Mouse (Mus musculus) mesoderm, embryonic 11.5 days (tissue): ENCODE measurements at regions not wholly inside any gene's neighbourhood (a gene's known extent, or its start where the extent isn't known, plus 50 kb on each side); places are given as distances from the start of the nearest gene placed in this dataset.

ENCODE experiments used
- DNase-seq: peaks from one replicate; pipeline ENCODE4 v3.0.0-alpha.2; 2012; ENCODE audit warnings: low read depth, low spot score

- DNase-seq = peak; percentile 70
Measured at GRCm38 (mm10) chr1:95762244-95762643, 94.9 kb upstream of the St8sia4 start.

DNA sequence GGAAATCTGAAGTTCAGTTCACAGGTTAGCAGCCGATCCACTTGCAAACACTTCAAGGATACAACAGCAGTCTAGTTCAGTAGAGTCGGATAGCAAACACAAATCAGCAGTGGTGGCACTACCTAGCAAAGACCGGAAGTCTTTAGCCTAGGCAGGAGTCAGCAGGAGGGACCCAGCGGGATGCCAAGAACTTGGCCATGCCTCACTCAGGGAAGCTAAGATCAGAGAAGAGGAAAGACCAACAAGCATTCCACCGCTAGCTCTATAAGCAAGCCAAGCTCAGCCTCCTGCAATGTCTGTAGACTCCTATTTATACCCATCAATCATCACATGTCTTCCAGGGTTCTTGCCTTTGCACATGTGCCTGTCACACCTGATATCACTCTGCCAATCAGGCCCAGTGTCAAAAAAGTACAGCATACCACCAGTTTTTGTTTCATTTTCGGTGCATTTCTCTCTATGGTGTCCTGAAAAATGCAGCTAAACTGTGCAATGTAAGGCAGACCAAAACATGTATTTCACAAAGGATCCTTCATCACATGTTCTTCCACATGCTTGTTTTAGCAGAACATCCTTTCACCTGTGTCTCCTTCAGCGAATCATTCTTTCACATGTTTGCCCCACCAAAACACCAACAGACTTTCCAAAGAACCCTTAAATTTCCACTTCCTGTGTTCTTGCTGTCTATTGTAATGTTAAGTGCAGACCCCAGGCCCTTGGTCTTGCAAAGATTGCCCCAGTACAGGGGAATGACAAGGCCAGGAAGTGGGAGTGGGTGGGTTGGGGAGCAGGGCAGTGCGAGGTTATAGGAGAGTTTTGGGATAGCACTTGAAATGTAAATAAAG lies 86.9 kb upstream of the St8sia4 start:
- DNase-seq = peak; percentile 4

GRCm38 (mm10) chr1:95753517-95753916 lies 86.1 kb upstream of the St8sia4 start:
- no peak for DNase-seq

DNA sequence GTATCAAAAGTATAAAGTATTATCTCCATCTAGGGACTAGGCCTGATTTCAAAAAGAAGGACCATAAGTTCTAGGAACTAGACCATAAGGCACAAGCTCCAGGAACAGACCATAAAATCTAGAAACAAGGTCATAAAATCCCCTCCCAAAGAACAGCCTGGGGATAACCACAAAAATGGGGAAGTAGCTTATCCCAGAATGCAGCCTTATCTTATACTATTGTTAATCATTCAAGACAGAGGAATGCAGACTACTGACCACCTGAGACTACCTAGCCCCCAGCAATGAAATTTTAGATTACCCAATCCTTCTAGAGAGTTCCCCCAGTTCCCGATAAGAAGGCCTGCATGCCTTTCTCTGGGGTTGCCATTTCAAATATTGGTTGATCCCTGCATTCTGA lies 81.6 kb upstream of the St8sia4 start:
- DNase-seq = no peak

DNA sequence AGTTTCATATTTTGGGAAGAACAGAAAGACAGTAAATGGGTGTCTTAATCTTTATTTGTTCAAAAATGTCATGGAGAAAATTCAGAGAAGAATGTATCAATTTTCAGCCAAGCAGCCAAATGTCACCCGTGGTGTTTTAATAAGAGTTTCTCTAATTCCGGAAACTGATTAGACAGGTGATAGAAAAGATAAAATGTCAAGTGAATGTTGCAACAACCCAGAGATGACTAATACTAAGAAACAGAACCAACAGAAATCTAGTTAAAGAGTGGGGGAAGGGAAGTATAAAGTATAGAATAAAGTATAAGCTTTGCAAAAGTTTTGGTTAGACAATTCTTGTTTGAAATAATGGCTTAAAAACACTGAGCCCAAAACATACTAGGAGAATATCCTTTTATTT lies 79.9 kb upstream of the St8sia4 start:
- no peak for DNase-seq

GRCm38 (mm10) chr1:95744446-95744845 lies 77.1 kb upstream of the St8sia4 start:
- DNase-seq = no peak

- DNase-seq = no peak
Measured at GRCm38 (mm10) chr1:95743334-95743733, 76.0 kb upstream of the St8sia4 start.

DNA sequence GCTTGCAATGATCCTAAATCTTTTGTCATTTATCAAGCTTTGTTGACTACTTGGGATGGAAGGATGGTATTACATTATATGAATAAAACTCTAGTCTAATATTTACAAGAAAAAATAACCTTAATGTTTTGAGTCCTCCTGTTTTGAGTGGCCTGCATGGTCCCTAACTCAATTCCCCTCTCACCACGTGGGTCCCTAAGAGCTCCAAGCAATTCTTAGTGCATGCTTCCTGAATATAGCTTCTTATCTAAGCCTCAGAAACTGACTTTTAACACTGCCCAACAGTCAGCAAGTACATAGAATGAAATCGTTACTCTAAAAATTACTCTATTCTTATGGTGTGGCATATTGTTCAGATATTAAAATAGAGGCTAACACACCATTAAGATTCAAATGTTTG lies 52.1 kb upstream of the St8sia4 start:
- DNase-seq = no peak

DNA sequence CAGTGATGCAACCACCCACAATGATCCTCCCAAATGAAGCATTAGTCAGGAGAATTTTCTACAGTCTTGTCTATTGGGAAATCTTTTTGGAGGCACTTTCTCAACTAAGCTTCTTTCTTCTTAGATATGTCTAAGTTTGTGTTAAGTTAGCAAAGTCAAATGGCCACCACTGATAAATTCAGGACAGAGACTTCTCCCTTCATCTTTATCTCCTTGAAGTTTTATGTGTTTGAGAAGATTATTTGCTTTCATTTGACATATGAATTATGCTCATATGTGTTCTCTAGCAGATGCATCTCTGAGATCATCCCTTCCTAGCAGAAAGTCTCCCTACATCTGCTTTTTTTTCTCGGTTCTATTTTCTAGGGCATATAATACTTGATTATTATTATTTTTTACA lies 51.4 kb upstream of the St8sia4 start:
- no peak for DNase-seq
